Mouse (Mus musculus) intestine, postnatal 0 days (tissue): ENCODE measurements around the gene 4921517D22Rik. TPM values are rescaled to one million over a fixed set of nuclear protein-coding genes. Genes with fewer than 3 reads are reported as not detected.

Experiments
- ATAC-seq: fragments of 200-750 bp; cut with Nextera tagmentation; 2 replicates; pipeline ENCODE4 v1.8.0; 2017; ENCODE audit warnings: mild to moderate bottlenecking, moderate TSS enrichment, moderate library complexity
- H3K27ac ChIP-seq: fragments of 300-500 bp; sonication (generic); 2 replicates; pipeline ENCODE4 v1.5.1; 2014; ENCODE audit warnings: mild to moderate bottlenecking, low read depth, low read length, moderate library complexity
- H3K27me3 ChIP-seq: fragments of 300-500 bp; sonication (generic); replicated peaks from 2 replicates; pipeline ENCODE4 v1.6.1; 2014; ENCODE audit warnings: low read length, mixed read lengths; ENCODE audit not compliant: control insufficient read depth, insufficient read depth
- H3K36me3 ChIP-seq: fragments of 300-500 bp; sonication (generic); 2 replicates; pipeline ENCODE4 v1.6.1; 2014; ENCODE audit warnings: mild to moderate bottlenecking, moderate library complexity; ENCODE audit not compliant: control insufficient read depth, insufficient read depth
- H3K4me1 ChIP-seq: fragments of 300-500 bp; sonication (generic); replicated peaks from 2 replicates; pipeline ENCODE4 v1.6.1; 2014; ENCODE audit warnings: antibody characterized with exemption, low read length, mixed read lengths; ENCODE audit not compliant: control insufficient read depth, insufficient read depth
- H3K4me2 ChIP-seq: fragments of 300-500 bp; sonication (generic); replicated peaks from 2 replicates; pipeline ENCODE4 v1.6.1; 2014; ENCODE audit warnings: low read depth, mild to moderate bottlenecking, moderate library complexity
- H3K4me3 ChIP-seq: fragments of 300-500 bp; sonication (generic); 2 replicates; pipeline ENCODE4 v1.5.1; 2014; ENCODE audit warnings: low read depth, low read length
- H3K9ac ChIP-seq: fragments of 300-500 bp; sonication (generic); 2 replicates; pipeline ENCODE4 v1.6.1; 2014; ENCODE audit warnings: mild to moderate bottlenecking, low read depth, low read length
- H3K9me3 ChIP-seq: fragments of 300-500 bp; sonication (generic); 2 replicates; pipeline ENCODE4 v1.6.1; 2016; ENCODE audit warnings: mixed run types; ENCODE audit not compliant: control insufficient read depth
- CTCF ChIP-seq: sonication (generic); IDR thresholded peaks from 2 replicates; pipeline ENCODE4 v1.5.1; 2016; ENCODE audit warnings: low read depth, mild to moderate bottlenecking, control low read depth, antibody characterized with exemption, moderate library complexity
- WGBS: fragments of 180-500 bp; shearing (Covaris S2); extraction: QIAGEN DNeasy Blood & Tissue Kit; methylation state at CpG from one replicate; pipeline ENCODE4 v1.1.7; 2014; 5-methylcytosine and 5-hydroxymethylcytosine counted together
- polyA plus RNA-seq: library from polyadenylated mRNA; unstranded; fragments of >200 nt; fragmentation: Nextera tagmentation; extraction: Ambion mirVana; gene quantifications from 2 replicates; pipeline ENCODE4 v1.2.1, GENCODE M21; 2015

Gene 4921517D22Rik
- polyA plus RNA-seq, 1 experiment from 2014 or later = not detected

- no peaks in the 10 kb centered on the region for H3K36me3 ChIP-seq
- no peak overlapping the region for H3K27ac ChIP-seq
- H3K27me3 ChIP-seq = no peaks in the 10 kb centered on the region
- H3K9ac ChIP-seq = no peak overlapping the region
- 79% methylated on average over 7 of the region's 7 CpGs for WGBS
- ATAC-seq = no peak
- no peak overlapping the region for H3K4me2 ChIP-seq
- H3K9me3 ChIP-seq = no peaks in the 10 kb centered on the region
- H3K4me3 ChIP-seq = no peak overlapping the region
- H3K4me1 ChIP-seq = no peaks in the 10 kb centered on the region
- no peak for TF ChIP-seq CTCF
These were observed 1.9 kb upstream of the 4921517D22Rik start for GRCm38 (mm10) chr13:59695781-59696180.

- Histone ChIP-seq H3K4me1 (no peaks in the 10 kb centered on the region), H3K9me3 (no peaks in the 10 kb centered on the region), H3K27ac (no peak overlapping the region), H3K4me3 (no peak overlapping the region), H3K27me3 (no peaks in the 10 kb centered on the region), H3K4me2 (no peak overlapping the region), H3K36me3 (no peaks in the 10 kb centered on the region), H3K9ac (no peak overlapping the region)
- ATAC-seq = no peak
- TF ChIP-seq CTCF = no peak
- 73% methylated on average over 10 of the region's 10 CpGs for WGBS
These were observed 2.4 kb downstream of the 4921517D22Rik start for GRCm38 (mm10) chr13:59691478-59691877.

DNA sequence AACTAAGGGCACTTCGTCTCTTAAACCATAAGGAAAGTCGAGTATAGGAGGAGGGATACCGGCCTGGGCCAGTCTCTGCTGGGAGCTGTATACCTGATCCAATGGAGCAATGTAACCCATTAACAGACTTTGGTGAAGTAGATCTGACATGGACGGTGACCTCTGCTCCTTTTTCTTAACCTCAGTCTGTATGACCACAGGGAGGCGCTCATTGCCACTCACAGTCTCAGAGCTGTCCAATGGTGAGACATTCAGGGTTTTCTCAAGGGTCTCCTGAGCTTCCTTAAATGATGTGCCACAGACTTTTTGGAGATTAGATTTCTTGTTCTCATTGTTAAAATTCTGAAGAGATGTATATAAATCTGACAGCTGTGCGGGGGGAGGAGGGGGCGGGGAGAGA, 3.3 kb downstream of the 4921517D22Rik start:
- H3K4me3 ChIP-seq = no peak overlapping the region
- no peak overlapping the region for H3K9ac ChIP-seq
- H3K36me3 ChIP-seq = no peaks in the 10 kb centered on the region
- H3K27me3 ChIP-seq = no peaks in the 10 kb centered on the region
- 85% methylated on average over 7 of the region's 7 CpGs for WGBS
- no peak overlapping the region for H3K27ac ChIP-seq
- no peaks in the 10 kb centered on the region for H3K9me3 ChIP-seq
- H3K4me1 ChIP-seq = no peaks in the 10 kb centered on the region
- TF ChIP-seq CTCF = peak; percentile 18
- ATAC-seq = no peak
- H3K4me2 ChIP-seq = no peak overlapping the region

GRCm38 (mm10) chr13:59689843-59690242, 4.1 kb downstream of the 4921517D22Rik start:
- H3K9ac ChIP-seq = no peak overlapping the region
- ATAC-seq = no peak
- TF ChIP-seq CTCF = no peak
- 97% methylated on average over 3 of the region's 3 CpGs for WGBS
- H3K27me3 ChIP-seq = no peaks in the 10 kb centered on the region
- no peak overlapping the region for H3K4me3 ChIP-seq
- no peak overlapping the region for H3K27ac ChIP-seq
- H3K36me3 ChIP-seq = no peaks in the 10 kb centered on the region
- no peak overlapping the region for H3K4me2 ChIP-seq
- no peaks in the 10 kb centered on the region for H3K9me3 ChIP-seq
- H3K4me1 ChIP-seq = no peaks in the 10 kb centered on the region

DNA sequence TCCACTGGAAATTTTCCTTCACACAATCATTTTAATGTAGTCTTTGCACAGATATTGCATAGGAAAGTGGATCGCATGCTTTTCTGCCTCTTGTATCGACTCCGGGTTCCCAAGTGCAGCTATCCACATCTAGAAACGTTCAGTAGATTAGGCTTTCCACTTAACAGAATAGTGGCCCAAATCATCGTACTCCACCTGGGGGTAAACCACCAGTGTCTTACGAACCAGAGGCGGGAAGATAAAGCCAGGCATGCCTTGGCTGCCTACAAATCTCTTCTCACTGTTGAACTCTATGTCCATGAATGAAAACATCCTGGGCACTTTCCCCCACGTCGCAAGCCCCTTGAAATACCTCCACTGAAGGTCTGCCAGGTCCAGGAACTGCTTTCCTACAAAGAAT, 4.6 kb downstream of the 4921517D22Rik start:
- no peak overlapping the region for H3K27ac ChIP-seq
- H3K4me2 ChIP-seq = no peak overlapping the region
- H3K36me3 ChIP-seq = no peaks in the 10 kb centered on the region
- H3K9me3 ChIP-seq = no peaks in the 10 kb centered on the region
- no peaks in the 10 kb centered on the region for H3K4me1 ChIP-seq
- 85% methylated on average over 9 of the region's 9 CpGs for WGBS
- no peak for ATAC-seq
- H3K9ac ChIP-seq = no peak overlapping the region
- no peak overlapping the region for H3K4me3 ChIP-seq
- H3K27me3 ChIP-seq = no peaks in the 10 kb centered on the region
- TF ChIP-seq CTCF = no peak

- Histone ChIP-seq H3K4me1 (no peaks in the 10 kb centered on the region), H3K9ac (no peak overlapping the region), H3K4me3 (no peak overlapping the region), H3K36me3 (no peaks in the 10 kb centered on the region), H3K9me3 (no peaks in the 10 kb centered on the region), H3K4me2 (no peak overlapping the region), H3K27ac (no peak overlapping the region), H3K27me3 (no peaks in the 10 kb centered on the region)
- TF ChIP-seq CTCF = no peak
- no peak for ATAC-seq
- WGBS = 72% methylated on average over 13 of the region's 13 CpGs
These were observed 5.6 kb downstream of the 4921517D22Rik start for GRCm38 (mm10) chr13:59688338-59688770.

DNA sequence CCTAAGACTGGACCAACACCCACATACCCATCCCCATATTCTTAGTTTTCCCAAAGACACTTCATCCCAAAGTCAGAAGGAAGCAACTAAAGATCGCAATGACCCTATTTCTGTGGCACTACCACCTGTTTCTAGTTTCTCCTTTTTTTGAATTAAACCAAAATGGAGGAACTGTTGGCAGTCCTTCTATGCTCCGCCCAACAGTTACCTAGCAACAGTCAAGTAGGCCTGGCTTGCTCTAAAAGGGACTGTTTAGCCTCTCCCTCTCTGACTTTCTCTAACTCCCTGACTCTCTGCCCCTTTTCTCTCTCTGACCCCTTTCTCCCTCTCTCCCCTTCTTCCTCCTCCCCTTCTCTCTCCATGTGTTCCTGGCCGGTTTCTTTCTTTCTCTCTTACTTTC, 8.7 kb downstream of the 4921517D22Rik start:
- no peak overlapping the region for H3K4me2 ChIP-seq
- H3K27me3 ChIP-seq = 0 out of 2 replicates have a peak, but pooled peaks cover 5% of the 10 kb centered on the region
- H3K27ac ChIP-seq = no peak overlapping the region
- no peak for ATAC-seq
- no peak for TF ChIP-seq CTCF
- 78% methylated on average over 3 of the region's 3 CpGs for WGBS
- no peaks in the 10 kb centered on the region for H3K36me3 ChIP-seq
- no peak overlapping the region for H3K4me3 ChIP-seq
- H3K9ac ChIP-seq = no peak overlapping the region
- no peaks in the 10 kb centered on the region for H3K9me3 ChIP-seq
- H3K4me1 ChIP-seq = no peaks in the 10 kb centered on the region
